Mouse (Mus musculus): Measurements from ENCODE around the gene Dmwd. TPM values are rescaled to one million over a fixed set of nuclear protein-coding genes. Genes with fewer than 3 reads are reported as not detected.

Gene Dmwd
- total and polyA plus RNA-seq, 2 experiments from 2014 or later: 33.1 to 134 TPM

DNA sequence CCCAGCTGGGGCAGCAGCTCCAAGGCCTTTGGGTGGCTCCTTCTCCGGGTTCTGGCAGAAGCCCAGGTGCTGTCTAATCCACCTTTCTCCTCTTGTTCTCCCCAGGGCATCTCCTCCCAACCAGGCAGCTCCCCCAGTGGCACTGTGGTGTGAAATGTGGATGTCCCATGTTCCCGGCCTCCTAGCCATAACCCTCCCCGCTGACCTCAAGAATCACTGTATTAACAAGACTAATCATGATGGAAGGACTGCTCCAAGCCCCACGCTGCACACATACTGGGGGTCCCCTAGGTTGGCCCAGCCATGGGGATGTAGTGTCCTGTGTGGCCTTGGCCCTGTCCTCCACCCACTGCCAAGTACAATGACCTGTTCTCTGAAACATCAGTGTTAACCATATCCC is 6.1 kb downstream of the Dmwd start:
- WGBS: 75% methylated on average over 4 of the region's 4 CpGs
- H3K9me3 ChIP-seq (ENCODE audit: low read length): no peaks in the 10 kb centered on the region
- no peaks in the 10 kb centered on the region for H3K27me3 ChIP-seq (ENCODE audit: insufficient read depth, low read length)
- ATAC-seq (ENCODE audit: low FRiP score) (no peak), DNase-seq (ENCODE audit: low spot score) (no peak)
- H3K9ac ChIP-seq (replicated peaks; ENCODE audit: low read length, poor library complexity, severe bottlenecking): no peak overlapping the region
- H3K36me3 ChIP-seq (ENCODE audit: insufficient read depth, low read length): peaks cover 44% of the 10 kb centered on the region
- no peak for TF ChIP-seq CTCF (IDR thresholded peaks at IDR 0.05)
- no peak overlapping the region for H3K4me2 ChIP-seq (ENCODE audit: low read depth, low read length, poor library complexity, severe bottlenecking)
- no peak overlapping the region for H3K4me3 ChIP-seq (ENCODE audit: low read depth, low read length)
- H3K27ac ChIP-seq (ENCODE audit: low read depth, low read length): no peak overlapping the region
- peaks cover 5% of the 10 kb centered on the region; the same call in 1 of the 2 replicates for H3K4me1 ChIP-seq (ENCODE audit: insufficient read depth, low read length)

DNA sequence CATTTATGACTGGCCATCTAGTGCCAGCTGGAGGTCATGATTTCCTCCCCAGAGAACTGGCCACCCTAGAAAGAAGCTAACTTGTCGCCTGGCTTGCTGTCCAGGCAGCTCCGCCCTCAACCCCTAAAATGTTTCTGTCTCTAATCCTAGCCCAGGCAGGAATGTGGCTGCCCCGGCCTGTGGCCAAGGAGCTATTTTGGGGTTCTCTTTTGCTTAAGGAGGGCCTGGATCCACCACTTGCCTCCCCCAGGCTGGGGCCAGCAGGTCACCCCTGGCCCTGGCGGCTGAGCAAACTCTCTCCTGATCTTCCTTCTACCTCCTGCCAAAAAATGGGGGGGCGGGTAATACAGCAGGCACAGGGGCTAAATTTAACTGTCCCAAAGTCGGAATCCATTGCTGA is 7.1 kb downstream of the Dmwd start:
- no peaks in the 10 kb centered on the region for H3K27me3 ChIP-seq (ENCODE audit: insufficient read depth, low read length)
- no peaks in the 10 kb centered on the region for H3K4me1 ChIP-seq (ENCODE audit: insufficient read depth, low read length)
- TF ChIP-seq CTCF (IDR thresholded peaks at IDR 0.05): no peak
- ATAC-seq (ENCODE audit: low FRiP score) (no peak), DNase-seq (ENCODE audit: low spot score) (no peak)
- no peaks in the 10 kb centered on the region for H3K9me3 ChIP-seq (ENCODE audit: low read length)
- H3K9ac ChIP-seq (replicated peaks; ENCODE audit: low read length, poor library complexity, severe bottlenecking): no peak overlapping the region
- 56% methylated on average over 6 of the region's 6 CpGs for WGBS
- H3K36me3 ChIP-seq (ENCODE audit: insufficient read depth, low read length): peaks cover 51% of the 10 kb centered on the region
- no peak overlapping the region for H3K4me3 ChIP-seq (ENCODE audit: low read depth, low read length)
- H3K4me2 ChIP-seq (ENCODE audit: low read depth, low read length, poor library complexity, severe bottlenecking): no peak overlapping the region
- no peak overlapping the region for H3K27ac ChIP-seq (ENCODE audit: low read depth, low read length)

DNA sequence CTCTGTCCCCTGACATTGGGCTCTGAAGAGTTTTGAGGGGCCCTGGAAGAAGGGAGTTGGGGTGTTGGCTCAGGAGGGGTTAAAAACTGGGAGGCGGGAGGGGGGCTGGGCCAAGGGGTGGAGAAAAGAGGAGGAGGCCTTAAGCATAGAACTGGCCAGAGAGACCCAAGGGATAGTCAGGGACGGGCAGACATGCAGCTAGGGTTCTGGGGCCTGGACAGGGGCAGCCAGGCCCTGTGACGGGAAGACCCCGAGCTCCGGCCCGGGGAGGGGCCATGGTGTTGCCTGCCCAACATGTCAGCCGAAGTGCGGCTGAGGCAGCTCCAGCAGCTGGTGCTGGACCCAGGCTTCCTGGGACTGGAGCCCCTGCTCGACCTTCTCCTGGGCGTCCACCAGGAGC is 7.7 kb downstream of the Dmwd start, which contains the start of gene Dmpk:
Gene Dmpk (plus strand): TSS at position 149 of the 400 bp plus-strand sequence.
- H3K4me2 ChIP-seq (ENCODE audit: low read depth, low read length, poor library complexity, severe bottlenecking): peak within 1 kb of the TSS; percentile 3
- H3K4me1 ChIP-seq (ENCODE audit: insufficient read depth, low read length): no peaks in the 10 kb centered on the region
- no peak within 1 kb of the TSS for H3K9ac ChIP-seq (replicated peaks; ENCODE audit: low read length, poor library complexity, severe bottlenecking)
- DNase-seq (ENCODE audit: low spot score) (no peak), ATAC-seq (ENCODE audit: low FRiP score) (0 out of 2 replicates have a peak, but pooled peaks have one; percentile 25)
- 46% methylated on average over 10 of the region's 10 CpGs for WGBS
- H3K4me3 ChIP-seq (ENCODE audit: low read depth, low read length): no peak within 1 kb of the TSS
- peaks cover 55% of the 10 kb centered on the region for H3K36me3 ChIP-seq (ENCODE audit: insufficient read depth, low read length)
- TF ChIP-seq CTCF (IDR thresholded peaks at IDR 0.05): no peak
- H3K9me3 ChIP-seq (ENCODE audit: low read length): no peaks in the 10 kb centered on the region
- no peak within 1 kb of the TSS for H3K27ac ChIP-seq (ENCODE audit: low read depth, low read length)
- H3K27me3 ChIP-seq (ENCODE audit: insufficient read depth, low read length): no peaks in the 10 kb centered on the region

DNA sequence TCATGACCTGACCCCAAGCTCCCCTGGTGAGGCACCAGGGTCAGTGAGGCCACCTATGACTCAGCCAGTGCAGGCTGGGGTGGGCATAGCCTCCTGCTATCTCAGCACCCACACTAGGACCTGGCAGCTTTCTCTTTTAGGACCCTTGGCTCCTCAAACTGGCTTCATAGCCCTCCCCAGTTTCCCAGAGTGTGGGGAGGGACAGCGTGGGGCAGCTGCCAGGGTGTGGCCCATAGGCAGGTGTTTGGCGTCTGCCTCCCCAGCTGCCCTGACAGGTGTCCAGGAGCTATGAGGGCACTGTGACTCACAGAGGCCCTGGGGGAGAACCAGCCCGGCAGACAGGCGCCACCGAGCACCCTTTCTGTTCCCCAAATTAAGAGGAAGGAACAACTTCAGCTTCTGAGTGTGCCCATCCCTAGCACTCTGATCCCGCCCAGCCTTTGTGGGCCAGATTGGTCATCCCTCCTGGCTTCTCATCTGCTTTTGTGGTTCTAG is 8.3 kb downstream of the Dmwd start:
- H3K4me1 ChIP-seq (ENCODE audit: insufficient read depth, low read length): no peaks in the 10 kb centered on the region
- ATAC-seq (ENCODE audit: low FRiP score) (no peak), DNase-seq (ENCODE audit: low spot score) (no peak)
- peaks cover 55% of the 10 kb centered on the region for H3K36me3 ChIP-seq (ENCODE audit: insufficient read depth, low read length)
- no peaks in the 10 kb centered on the region for H3K27me3 ChIP-seq (ENCODE audit: insufficient read depth, low read length)
- no peak overlapping the region for H3K27ac ChIP-seq (ENCODE audit: low read depth, low read length)
- 70% methylated on average over 6 of the region's 6 CpGs for WGBS
- no peak overlapping the region for H3K4me3 ChIP-seq (ENCODE audit: low read depth, low read length)
- peak overlapping the region; percentile 3 for H3K4me2 ChIP-seq (ENCODE audit: low read depth, low read length, poor library complexity, severe bottlenecking)
- TF ChIP-seq CTCF (IDR thresholded peaks at IDR 0.05): no peak
- no peak overlapping the region for H3K9ac ChIP-seq (replicated peaks; ENCODE audit: low read length, poor library complexity, severe bottlenecking)
- no peaks in the 10 kb centered on the region for H3K9me3 ChIP-seq (ENCODE audit: low read length)

DNA sequence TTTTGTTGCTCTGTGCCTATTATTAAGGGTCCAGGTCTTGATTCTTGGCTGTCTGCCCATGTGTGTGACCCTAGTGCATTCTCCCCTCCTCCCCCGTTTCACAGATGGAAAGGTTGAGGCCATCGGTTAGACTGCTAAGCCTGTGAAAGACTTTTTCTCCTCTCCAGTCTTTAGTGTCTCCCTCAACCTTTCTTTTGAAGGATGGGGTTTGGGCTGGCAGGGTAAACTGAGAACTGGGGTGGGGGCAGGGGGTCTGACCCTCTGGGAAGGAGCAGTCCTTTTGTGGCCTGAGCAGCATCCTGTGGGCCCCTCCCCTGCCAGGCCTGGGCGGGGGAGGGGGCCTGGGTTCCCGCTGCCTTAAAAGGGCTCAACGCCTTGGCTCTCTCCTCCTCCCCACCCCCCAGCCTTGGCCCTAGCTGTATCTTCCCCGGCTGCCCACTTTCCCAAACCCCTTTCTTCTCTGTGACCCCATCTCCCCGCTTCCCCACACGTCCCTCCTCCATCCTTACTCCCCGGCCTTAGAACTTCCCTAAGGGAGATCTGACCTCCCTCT is 9.0 kb downstream of the Dmwd start:
- Histone ChIP-seq H3K27ac (ENCODE audit: low read depth, low read length) (no peak overlapping the region), H3K36me3 (ENCODE audit: insufficient read depth, low read length) (peaks cover 49% of the 10 kb centered on the region), H3K4me2 (ENCODE audit: low read depth, low read length, poor library complexity, severe bottlenecking) (no peak overlapping the region), H3K4me3 (ENCODE audit: low read depth, low read length) (no peak overlapping the region), H3K27me3 (ENCODE audit: insufficient read depth, low read length) (no peaks in the 10 kb centered on the region), H3K9me3 (ENCODE audit: low read length) (no peaks in the 10 kb centered on the region), H3K4me1 (ENCODE audit: insufficient read depth, low read length) (no peaks in the 10 kb centered on the region), H3K9ac (replicated peaks; ENCODE audit: low read length, poor library complexity, severe bottlenecking) (no peak overlapping the region)
- WGBS: 27% methylated on average over 9 of the region's 9 CpGs
- DNase-seq (ENCODE audit: low spot score) (no peak), ATAC-seq (ENCODE audit: low FRiP score) (no peak)
- TF ChIP-seq CTCF (IDR thresholded peaks at IDR 0.05): no peak

DNA sequence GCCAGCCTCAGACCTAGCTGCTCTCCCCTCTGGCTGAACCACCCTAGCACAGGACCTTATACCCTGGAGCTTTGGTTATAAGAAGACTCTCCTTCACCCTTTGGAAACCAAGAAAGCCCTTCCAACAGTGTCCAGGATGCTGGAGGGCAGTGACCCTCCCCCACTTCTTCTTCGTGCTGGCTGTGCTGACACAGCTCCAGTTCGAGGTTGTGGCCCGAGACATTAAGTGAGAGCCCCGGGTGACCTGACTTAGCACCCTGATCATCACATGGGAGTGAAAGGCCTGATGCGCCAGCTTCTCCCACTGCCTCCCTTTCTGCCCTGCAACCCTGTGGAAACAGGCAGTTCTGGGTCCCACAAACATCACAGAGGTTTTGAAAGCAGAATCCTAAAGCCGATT is 9.5 kb downstream of the Dmwd start:
- peaks cover 44% of the 10 kb centered on the region for H3K36me3 ChIP-seq (ENCODE audit: insufficient read depth, low read length)
- TF ChIP-seq CTCF (IDR thresholded peaks at IDR 0.05): no peak
- H3K9me3 ChIP-seq (ENCODE audit: low read length): no peaks in the 10 kb centered on the region
- no peak overlapping the region for H3K9ac ChIP-seq (replicated peaks; ENCODE audit: low read length, poor library complexity, severe bottlenecking)
- WGBS: 17% methylated on average over 6 of the region's 6 CpGs
- no peak overlapping the region for H3K4me2 ChIP-seq (ENCODE audit: low read depth, low read length, poor library complexity, severe bottlenecking)
- no peak for DNase-seq (ENCODE audit: low spot score)
- no peak overlapping the region for H3K4me3 ChIP-seq (ENCODE audit: low read depth, low read length)
- H3K27me3 ChIP-seq (ENCODE audit: insufficient read depth, low read length): no peaks in the 10 kb centered on the region
- no peaks in the 10 kb centered on the region for H3K4me1 ChIP-seq (ENCODE audit: insufficient read depth, low read length)
- H3K27ac ChIP-seq (ENCODE audit: low read depth, low read length): no peak overlapping the region
- no peak for ATAC-seq (ENCODE audit: low FRiP score)

All from midbrain, postnatal 0 days (tissue).